Mouse (Mus musculus) thymus, adult 18-20 months (tissue): ENCODE data around the gene Nsf.
A peak's percentile ranks its signal among the peaks of the same experiment; 100 is the strongest.
"Not testable (repeated sequence)": the region's sequence is repeated elsewhere in the genome, so short reads cannot be mapped to it uniquely, and the experiment has no call there.

Experiments used
- DNase-seq, 2 experiments: peaks; one replicate each; pipeline ENCODE4 v3.0.0; 2022; ENCODE audit warnings: mixed read lengths in 2 of 2

Nsf gene

DNA sequence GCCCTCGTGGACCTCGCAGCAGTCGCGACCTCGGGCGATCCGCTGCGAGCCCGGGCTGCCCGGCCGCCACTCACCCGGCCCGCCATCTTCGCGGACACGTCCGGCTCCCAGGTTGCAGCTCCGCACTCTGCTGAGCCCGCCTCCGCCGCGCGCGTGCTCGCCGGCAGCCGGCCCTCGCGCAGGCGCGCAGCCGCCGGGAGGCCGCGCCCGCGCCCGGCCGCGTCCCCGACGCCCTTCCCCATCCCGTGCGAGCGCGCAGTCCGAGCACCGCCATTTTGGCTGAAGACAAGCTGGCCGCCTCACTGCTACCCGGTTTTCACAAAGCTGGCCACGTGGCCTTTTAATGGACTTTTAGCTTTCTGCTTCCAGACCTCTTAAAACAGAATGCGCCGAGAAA lies at the start of gene Nsf:
TSS of gene Nsf (minus strand) at position 161 of the 397 bp plus-strand sequence.
- peak; percentile 63 to 70 for DNase-seq

DNA sequence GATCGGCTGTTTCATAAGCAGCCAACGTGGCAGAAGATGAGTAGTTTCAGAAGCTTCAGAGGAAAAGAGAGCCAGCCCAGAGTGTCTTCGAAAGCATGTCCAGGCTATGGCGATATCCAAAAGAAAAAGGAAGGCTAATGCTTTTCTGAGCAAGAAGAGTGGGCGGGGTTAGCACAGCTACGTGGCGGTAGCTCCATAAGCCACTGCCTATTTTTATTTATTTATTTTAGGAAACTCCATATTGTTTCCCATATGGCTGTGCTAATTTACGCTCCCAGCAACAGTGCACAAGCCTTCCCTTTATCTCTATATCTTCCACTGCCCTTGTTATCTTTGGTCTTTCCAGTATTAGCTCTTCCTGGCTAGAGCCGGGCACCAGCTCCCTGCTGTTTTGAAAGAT lies 49.5 kb upstream of the Nsf start:
- no peak for DNase-seq

DNA sequence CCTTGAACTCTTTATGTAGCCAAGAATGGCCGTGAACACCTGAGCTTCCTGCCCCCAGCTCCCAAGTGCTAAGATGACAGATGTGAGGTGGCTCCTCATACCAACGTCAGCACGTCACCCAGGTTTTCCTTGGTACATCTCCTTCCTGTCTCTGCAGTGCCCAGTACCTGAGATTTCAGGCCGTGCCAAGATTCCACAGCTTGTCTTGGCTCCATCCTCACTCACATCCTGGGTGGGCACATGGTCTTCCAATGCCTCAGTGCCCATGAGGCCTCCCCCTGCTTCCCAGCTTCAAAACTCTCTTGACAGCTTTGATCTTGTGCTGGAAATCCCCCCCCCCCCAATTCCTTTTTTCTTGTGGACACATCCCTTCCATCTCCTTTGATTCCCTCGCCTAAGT lies 48.3 kb upstream of the Nsf start:
- DNase-seq: no peak

DNA sequence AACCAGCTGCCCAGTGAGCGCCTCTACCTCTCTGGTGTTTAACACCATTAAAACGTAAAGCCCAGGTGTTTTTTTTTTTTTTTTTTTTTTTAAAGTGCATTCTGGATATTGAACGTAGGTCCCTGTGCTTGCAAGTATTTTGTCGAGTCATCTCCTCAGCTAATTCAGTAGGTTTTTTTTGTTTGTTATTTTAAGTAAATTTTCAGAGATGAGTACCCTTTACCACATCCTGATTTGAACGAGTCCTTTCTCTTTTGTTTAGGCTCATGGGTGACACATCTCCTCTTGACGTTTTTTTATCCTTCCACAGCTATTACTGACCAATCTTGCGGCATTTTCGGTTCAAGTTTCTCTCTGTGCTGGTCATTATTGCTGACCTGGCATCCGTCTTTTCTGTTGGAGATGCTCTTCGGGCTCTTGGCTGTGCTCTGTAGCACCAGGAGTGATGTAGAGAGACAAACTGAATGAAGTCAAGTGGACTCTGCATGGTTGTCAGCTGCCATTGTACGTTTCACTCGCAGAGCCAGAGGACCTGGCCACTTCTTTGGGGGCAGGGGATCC lies 47.6 kb upstream of the Nsf start:
- no peak for DNase-seq

DNA sequence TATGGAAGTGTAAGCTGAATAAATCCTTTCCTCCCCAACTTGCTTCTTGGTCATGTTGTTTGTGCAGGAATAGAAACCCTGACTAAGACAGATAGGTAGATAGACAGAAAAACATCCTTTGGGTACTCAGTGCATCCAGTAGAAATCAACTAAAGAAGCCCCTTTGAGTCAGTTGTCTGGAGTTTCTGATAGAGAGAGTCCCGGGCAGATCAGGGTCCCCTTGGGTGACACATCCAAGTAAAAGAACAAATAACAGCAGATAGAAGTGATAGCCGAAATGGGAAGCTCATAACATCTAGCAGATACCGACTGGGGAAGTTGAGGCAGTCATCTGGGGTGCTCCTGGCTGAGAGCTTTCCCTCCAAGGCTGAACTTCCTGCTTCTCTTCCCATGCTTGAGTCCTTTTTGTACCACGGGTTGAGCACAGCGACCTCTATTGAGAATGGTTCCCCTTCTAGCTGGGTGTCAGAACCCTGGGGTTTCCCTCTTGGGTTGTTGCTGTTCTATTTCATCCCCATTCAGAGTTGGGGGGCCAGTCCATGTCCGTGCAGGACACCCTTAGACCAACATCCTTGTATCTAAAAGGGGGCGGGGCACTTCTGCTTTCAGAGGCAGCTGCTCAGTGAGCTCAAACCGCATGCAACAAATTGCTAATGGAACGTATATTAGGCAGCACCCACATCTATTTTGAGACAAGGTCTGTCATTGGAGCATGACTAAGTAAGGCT lies 47.0 kb upstream of the Nsf start:
- peak in 1 of 2 experiments; percentile 19 for DNase-seq

DNA sequence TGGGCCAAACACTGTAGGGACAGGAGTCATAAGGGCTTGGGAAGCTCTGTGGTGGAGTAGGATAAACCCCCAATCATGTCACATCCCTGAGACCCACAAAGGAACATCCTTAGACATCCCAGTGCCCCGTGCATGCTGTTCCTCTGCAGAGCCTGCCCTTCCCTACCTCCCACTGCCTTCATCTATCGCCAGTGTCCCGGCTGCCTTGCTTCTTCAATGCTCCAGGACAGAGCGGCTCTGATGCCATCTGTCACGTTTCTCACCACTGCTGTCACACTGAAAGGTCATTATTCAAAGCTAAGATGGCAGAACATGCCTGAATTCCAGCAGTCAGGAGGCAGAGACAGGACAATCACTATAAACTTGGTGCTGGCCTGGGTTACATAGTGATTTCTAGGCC lies 44.9 kb upstream of the Nsf start:
- no peak for DNase-seq

DNA sequence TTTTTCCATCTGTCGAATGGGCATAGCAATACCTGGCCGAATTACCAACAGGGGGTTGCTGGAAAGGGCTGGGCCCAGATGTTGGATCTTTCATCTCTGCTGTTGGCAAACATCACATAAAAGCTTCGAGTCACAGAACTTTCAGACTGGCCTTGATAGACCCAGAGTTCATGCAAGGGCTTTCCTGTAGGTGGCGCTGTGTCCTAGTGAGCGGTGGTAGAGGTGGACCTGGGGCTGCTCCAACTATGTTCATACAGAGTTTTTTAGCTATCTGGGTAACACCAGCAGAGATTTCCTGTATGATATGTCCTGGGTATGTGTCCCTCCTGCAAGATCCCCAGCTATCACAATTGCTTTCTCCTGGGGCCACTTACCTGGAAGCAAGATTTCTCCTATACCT lies 43.5 kb upstream of the Nsf start:
- no peak for DNase-seq

DNA sequence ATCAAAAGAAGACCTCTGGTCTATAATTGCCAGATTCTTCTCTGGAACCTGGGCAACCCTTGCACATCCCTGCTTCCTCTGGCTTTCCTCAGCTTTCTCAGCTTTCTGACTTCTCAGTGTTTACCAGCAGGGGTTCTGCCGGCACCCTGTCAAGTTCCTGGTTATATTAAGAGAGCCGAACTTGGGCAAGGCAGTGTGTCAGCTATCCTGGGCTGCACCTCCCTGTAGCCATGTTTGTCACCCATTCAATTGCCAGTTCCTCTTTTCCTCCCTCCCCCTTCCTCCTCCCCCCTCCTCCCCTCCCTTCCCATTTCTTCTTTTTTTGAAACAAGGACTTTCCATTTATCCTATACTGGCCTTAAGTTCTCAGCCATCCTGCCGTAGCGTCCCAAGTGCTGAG lies 38.8 kb upstream of the Nsf start:
- no peak for DNase-seq

DNA sequence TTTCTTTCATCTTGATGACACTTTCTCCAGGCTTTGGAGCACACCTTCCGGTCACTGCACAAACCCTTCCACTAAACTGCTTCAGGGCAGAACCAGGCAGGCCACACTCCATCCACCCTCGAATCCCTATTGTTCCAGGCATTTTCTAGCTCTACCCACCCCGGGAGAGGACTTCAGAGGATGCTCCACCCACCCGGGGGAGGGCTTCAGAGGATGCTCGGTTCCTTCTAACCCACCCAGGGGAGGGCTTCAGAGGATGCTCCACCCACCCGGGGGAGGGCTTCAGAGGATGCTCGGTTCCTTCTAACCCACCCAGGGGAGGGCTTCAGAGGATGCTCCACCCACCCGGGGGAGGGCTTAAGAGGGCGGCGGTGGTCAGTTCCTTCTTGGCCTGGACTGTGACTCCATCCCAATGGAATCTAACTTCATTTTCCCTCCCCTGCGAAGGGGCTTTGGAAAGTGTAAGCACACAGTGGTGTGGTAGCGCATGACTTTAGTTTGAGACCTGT lies 36.2 kb upstream of the Nsf start:
- not testable (repeated sequence) for DNase-seq

DNA sequence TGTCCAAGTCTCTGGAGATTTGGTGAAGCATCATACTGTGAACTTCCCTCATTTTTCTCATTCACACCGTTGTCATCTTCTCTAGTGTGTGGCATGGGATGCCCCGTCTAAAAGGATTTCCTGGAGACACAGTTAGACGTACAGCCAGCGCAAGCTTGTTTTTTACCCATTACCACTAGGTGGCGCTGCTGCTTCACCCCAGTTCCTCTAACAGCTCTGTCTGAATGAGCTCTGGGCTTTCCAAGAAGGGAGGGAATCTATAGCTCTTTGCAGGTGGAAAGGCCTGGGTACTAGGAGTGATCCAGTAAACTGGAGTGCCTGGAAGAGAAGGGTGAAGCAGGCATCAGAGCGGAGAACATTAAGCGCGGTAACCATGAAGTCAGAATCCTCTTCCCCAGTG lies 33.6 kb upstream of the Nsf start:
- peak; percentile 18 to 22 for DNase-seq

DNA sequence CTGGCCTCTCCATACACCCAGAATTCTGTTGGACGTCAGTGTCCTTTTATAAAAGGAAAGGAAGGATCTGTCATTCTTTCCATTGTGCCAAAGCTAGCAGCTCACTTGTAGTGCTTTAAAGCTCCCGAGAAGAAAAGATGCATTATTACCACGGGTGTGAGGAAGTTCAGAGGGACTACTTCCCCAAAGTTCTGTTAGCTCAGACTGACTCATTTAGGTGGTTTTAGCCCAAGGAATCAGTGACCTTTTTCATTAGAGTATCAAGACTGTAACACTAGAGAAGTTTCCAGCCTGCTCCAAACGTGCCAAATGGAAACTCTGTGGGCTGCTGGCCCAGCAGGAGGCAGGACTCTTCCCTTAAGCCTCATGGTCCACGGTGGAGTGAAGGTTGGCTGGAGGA lies 30.2 kb upstream of the Nsf start:
- no peak for DNase-seq

DNA sequence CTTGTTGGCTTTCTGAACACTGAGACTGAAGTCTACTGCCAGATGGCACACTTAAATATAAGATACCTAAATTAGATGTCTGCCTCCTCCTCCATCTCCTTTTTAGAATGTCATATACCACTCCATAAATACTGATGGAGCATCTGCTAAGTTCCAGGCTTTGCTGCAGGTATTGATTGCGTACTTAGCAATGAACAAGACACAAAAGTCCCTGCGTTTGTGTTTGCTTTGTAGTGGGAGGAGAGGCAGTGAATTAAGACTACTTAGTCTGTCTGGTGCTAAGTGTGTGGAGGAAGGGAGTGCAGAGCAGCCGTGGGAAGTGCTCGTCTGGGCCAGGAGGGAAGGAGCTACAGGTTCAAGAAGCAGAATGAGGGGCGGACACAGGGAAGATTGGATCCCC lies 28.0 kb upstream of the Nsf start:
- DNase-seq: no peak

DNA sequence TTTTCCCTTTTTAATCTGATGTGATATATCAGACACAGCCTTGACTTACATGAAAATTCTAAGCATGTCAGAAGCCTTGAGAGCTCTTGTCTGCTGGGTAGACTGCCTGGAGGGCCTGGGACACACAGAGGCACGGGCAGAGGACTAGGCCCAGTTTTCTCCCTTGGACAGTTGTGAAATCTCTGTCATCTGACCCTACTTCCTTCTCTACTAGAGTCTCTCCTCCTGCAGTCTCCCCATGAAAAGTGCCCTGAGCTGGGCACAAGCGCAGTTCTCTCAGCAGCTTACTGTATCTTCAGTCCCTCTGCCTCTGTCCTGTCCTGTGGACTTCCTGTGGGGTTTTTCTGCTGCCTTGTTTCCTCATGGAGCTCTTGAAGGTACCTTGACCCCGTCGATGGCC lies 25.5 kb upstream of the Nsf start:
- no peak for DNase-seq

DNA sequence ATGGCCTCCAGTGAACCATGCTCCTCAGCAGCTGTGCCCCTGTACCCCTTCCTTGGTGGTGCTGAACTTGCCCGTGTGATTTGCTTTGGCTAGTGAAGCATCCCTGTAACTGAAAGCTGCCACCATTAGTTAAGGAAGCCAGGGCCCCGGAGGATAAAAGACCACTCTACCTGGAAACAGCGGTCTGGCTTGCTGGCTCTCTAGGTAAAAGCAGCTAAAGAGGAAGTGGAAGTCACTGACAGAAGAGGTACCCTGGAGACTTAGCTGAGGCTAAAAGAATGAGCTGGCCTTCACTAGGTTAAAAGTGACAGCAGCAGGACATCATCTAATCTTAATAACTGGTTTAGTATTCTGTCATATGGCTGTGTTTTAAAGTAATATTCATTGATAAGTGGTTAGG lies 17.0 kb upstream of the Nsf start:
- DNase-seq: no peak

DNA sequence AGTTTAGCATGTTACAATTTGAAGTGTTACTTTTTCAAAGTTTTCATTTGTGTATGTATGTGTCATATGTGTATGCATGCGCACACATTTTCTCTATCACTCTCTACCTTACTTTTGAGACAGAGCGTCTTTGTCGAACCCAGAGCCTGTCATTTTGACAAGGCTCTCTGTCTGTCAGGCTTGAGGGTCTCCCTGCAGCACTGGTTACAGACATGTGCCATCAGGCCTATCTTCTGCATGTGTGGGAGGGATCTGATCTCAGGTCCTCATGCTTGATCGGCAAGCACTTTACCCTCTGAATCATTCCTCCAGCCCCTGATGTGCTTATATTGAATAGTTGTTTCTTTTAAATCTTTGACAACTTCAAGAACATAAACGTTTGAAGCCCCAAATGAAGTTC lies 15.4 kb upstream of the Nsf start:
- DNase-seq: no peak

DNA sequence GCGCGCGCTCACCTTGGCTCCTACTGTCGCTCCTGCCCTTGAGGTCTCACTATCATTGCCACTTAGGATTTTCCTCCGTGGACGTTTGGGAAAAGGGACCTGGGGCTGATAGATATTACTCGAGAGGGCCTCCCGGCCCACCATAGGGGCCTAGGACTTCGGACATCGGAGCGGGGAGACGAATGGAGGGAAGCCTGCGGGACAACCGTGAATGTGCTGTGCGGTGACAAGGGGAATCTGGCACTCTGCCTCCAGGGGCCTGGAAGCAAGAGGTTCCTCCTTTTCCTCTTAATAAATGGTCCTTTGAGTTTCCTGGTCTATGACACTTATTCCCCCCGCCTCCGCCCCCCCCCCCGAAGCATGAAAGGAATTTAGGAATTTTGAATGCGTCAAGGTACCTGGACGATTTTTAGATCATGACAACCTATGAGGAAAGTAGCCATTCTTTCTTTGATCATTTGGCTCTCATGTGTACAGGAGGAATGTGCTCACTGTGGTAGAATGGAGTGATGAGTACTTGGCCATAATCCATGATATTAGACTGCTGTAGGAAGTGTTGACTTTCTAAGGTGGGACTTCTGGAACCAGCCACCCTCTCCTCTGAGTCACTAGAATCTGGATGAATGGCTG lies 13.4 kb upstream of the Nsf start:
- DNase-seq: peak in 1 of 2 experiments; percentile 9

DNA sequence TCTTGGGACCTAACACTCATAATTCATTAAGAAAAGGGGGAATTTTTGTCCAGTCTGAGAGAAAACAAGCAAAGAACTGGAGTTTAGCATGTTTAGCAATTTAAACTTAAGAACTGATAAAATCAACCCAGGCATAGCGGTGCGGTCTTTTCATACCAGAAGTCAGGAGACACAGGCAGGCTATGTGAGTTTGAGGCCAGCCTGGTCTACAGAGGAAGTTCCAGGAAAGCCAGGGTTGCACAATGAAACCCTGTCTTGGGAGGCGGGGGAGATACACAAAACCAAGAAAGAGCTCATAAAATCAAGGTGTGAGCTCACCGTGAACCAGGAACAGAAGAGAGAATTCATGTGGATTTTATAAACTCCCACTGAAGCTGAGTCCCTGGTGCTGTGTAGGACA lies 3.0 kb upstream of the Nsf start:
- no peak for DNase-seq

DNA sequence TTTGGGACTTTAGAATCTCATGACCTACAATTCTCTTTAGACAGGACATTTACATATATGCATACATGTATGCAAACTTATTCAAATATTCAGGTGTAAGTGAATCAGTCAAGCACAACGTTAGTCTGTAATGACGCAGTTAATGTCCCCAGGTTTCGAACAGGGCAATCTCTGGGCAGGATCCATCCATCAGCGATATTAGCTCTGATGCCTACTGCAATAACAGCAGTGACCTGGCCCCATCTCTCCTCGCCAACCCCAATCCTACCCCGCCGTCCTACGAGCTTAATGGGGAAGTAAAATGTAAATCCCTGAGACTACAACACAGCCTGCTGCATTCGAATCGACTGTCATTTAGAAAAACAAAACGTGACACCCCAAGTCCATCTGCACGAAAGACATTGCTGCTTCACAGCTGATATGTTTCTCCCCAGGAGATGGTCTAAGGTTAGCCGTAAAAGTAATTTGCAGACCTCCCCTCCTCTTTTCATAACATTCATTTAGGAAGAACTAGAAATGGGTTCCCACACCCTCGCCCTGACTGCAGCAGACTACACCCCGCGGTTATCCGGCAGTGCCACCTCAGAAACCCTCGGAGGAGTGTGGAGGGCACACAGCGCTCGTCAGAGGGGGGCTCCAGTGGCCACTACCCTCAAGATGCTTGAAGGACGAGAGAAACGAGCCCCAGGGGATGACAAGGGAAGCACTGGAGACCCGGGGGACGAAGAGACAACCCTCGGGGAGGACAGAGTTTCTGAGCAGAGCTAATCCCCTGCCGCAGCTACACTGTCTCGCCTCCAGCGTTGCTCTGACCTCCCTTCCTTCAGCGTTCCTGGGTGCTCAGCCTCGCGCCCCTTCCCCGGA lies 592 bp downstream of the Nsf start:
- DNase-seq: no peak

DNA sequence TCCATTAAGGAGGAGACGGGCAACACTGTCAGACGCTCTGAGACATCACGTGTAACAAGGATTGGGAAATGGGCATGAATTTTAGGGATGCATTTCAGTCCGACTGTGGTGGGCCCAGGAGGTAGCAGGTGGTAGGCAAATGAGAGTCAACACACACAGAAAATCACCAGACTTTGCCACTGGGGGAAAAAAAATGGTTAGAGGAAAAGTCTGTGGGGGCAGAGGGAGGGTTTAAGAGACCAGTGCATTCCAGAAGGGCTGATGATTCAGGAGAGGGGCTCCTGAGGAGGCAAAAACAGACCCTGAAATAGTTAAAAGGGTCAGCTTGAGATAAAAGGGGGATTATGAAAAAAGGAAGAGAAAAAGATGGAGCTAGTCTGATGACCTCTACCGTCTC lies 1.2 kb downstream of the Nsf start:
- DNase-seq: no peak

DNA sequence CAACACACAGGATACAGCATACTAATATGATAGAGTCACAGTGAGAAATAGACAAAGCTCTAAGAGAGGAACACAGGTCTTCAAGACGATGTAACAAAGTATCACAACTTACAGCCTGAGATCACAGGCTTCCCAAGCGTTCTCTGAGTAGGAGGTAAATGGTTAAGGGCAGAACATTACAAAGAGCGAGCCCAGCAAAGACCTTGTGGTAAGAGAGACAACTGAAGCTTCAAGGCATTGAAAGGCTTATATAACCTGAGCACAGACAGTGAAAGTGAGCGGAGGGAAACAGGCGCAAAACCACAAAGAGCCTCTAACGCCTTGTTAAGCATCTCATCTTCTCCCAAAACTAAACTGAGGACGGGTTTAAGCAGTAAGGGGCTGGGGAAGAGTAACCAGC lies 2.8 kb downstream of the Nsf start:
- DNase-seq: no peak

DNA sequence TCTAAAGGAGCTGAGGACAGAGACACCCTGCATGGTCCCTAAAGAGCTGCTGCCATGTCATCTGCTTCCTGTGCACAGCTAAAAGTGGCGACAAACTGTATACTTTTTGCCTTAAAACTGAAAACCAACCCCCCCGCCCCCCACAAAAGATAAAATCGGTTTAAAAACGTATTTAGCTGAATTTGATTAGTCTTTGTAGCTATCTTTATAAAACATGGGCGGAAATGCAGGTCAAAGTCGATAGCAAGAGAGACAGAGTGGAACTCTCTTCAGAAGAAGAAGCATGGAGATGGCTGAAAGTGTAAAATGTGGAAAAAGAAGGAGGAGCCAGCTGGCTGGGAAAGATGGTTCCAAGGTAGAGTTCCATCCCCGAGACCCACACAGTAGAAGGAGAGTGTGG lies 4.9 kb downstream of the Nsf start:
- DNase-seq: no peak

DNA sequence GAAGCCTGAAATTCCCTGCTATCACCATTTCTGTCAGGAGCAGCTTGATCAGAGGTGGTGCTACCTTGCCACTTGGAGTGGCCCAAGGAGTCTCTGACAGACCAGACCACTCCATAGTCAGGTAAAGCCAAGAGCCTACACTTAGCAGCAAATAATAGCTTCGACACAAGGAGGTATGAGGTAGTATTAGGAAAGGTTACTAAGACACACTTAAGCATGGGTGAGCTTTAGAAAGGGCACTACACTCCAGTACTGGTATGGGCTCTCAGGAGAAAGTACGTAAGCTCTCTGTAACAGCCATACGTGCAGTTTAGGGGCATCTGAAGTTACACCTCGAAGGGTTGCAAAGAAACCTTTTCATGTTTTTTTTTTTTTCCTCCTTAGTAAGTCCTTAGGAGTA lies 11.1 kb downstream of the Nsf start:
- no peak for DNase-seq

DNA sequence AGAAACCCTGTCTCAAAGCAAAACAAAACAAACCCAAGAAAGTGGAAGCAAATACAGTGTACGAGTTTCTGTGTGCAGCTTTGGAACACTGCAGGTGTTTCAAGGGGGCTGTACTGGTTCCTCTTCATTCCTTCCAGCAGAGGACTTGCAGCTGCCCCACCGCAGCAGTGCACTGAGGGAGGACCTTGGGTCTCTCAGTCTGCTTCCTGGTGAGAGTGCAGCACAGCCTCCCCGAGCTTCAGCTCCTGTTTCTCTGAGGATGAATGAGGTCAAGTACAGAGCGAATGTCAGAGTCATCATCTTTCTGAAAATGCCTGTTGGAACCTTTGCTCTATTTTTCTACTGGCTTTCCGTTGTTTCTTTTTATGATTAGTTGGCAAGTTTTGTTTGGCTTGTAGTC lies 12.5 kb downstream of the Nsf start:
- DNase-seq: peak in 1 of 2 experiments; percentile 16
